Comparison of ENCODE assay signal across 8 mouse cellular contexts in genomic region chr8:92361546-92362351, GRCm38 (mm10). TPM values are rescaled to one million over a fixed set of nuclear protein-coding genes. Genes with fewer than 3 reads are reported as not detected.
DNase-seq lines count a peak whose midpoint lies in the region; ATAC-seq lines count a peak whose summit lies in the region.

No protein-coding gene starts in this region.

- peak overlapping the region; percentile 30 to 35 for H3K4me3 ChIP-seq in heart, embryonic 14.5 days (ENCODE audit: control insufficient read depth in 1 of 2, insufficient read depth in 1 of 2, low read depth in 1 of 2, low read length in 2 of 2)
- peak overlapping the region; percentile 46 for H3K4me3 ChIP-seq in midbrain, embryonic 13.5 days (replicated peaks)

- ATAC-seq in heart, embryonic 14.5 days (ENCODE audit: insufficient number of reproducible peaks, insufficient read depth, low FRiP score, low read depth) = no peak
- ATAC-seq in midbrain, embryonic 13.5 days = peak; percentile 47
- ATAC-seq in granulocyte monocyte progenitor cell, adult 5-6 weeks (replicated peaks; ENCODE audit: poor library complexity, severe bottlenecking) = no peak

- peaks cover 5 to 20% of the 10 kb centered on the region in 2 experiments; a peak in 3 of 4 replicates for H3K4me1 ChIP-seq in heart, embryonic 14.5 days (ENCODE audit: control insufficient read depth in 2 of 2, insufficient read depth in 2 of 2, low read length in 2 of 2)
- H3K4me1 ChIP-seq in midbrain, embryonic 13.5 days (replicated peaks) = peaks cover 74% of the 10 kb centered on the region

- H3K9me3 ChIP-seq in heart, embryonic 14.5 days (ENCODE audit: control insufficient read depth, low read length) = no peaks in the 10 kb centered on the region
- H3K9me3 ChIP-seq in midbrain, embryonic 13.5 days = no peaks in the 10 kb centered on the region

- H3K4me2 ChIP-seq in heart, embryonic 14.5 days (ENCODE audit: low read length) = peak overlapping the region; percentile 59
- peak overlapping the region; percentile 61 for H3K4me2 ChIP-seq in midbrain, embryonic 13.5 days (replicated peaks)

- peak; percentile 26 to 52 for DNase-seq in left cerebral cortex, postnatal 25 days (ENCODE audit: low spot score in 2 of 2)
- DNase-seq in left cerebral cortex, adult 8-10 months (ENCODE audit: low spot score in 2 of 2) = no peak
- DNase-seq in embryo, embryonic 10 days (ENCODE audit: low spot score) = peak; percentile 79
- peak; percentile 72 to 78 for DNase-seq in kidney, postnatal 4 days
- no peak for DNase-seq in urinary bladder, adult 18-20 months (ENCODE audit: low spot score in 2 of 2)

- H3K27ac ChIP-seq in heart, embryonic 14.5 days (replicated peaks in 1 of 2; ENCODE audit: control insufficient read depth in 1 of 2, insufficient read depth in 1 of 2, low read depth in 2 of 2, low read length in 2 of 2) = 0 out of 4 replicates have a peak overlapping the region, but pooled peaks have one; percentile 2 to 24
- peak overlapping the region; percentile 86 for H3K27ac ChIP-seq in midbrain, embryonic 13.5 days

- 24% methylated on average over 25 of the region's 25 CpGs for WGBS in heart, embryonic 14.5 days
- WGBS in midbrain, embryonic 13.5 days = 1% methylated on average over 25 of the region's 25 CpGs

- peak overlapping the region; percentile 56 for H3K9ac ChIP-seq in heart, embryonic 14.5 days (ENCODE audit: low read length)
- H3K9ac ChIP-seq in midbrain, embryonic 13.5 days (replicated peaks) = peak overlapping the region; percentile 71

- intact Hi-C loops in left cerebral cortex, postnatal 25 days (cut with DNase I) = loop anchor here (5.0 kb wide), 2 partner anchors 361 to 649 kb away; no protein-coding TSS in a partner anchor

- H3K27me3 ChIP-seq in heart, embryonic 14.5 days (ENCODE audit: control insufficient read depth, insufficient read depth, low read length) = peaks cover 51% of the 10 kb centered on the region
- peaks cover 22% of the 10 kb centered on the region for H3K27me3 ChIP-seq in midbrain, embryonic 13.5 days

- H3K36me3 ChIP-seq in heart, embryonic 14.5 days (ENCODE audit: control insufficient read depth, insufficient read depth, low read length) = no peaks in the 10 kb centered on the region
- H3K36me3 ChIP-seq in midbrain, embryonic 13.5 days = peaks cover 9% of the 10 kb centered on the region

RNA-seq across cellular contexts. Expression of gene Irx5, which starts 4.3 kb away (rescaled TPM):
- not detected for total RNA-seq in left cerebral cortex, postnatal 25 days (2021)
- total RNA-seq in left cerebral cortex, adult 8-10 months (2022) = under 1 TPM in 3 of 4 experiments, not detected in 1; 0.30 to 0.35 (median 0.30) TPM
- 10.4 and 11.5 TPM in 2 replicates for polyA plus RNA-seq in heart, embryonic 14.5 days (2014; fragmentation: Nextera tagmentation; extraction: Ambion mirVana)
- polyA plus RNA-seq in midbrain, embryonic 13.5 days (2015; fragmentation: Nextera tagmentation; extraction: Ambion mirVana) = 24.6 and 30.6 TPM in 2 replicates
- total RNA-seq in granulocyte monocyte progenitor cell, adult 5-6 weeks (2014; fragmentation: Nextera tagmentation) = not detected in 2 replicates
- total RNA-seq in granulocyte monocyte progenitor cell, adult 5-6 weeks (2017) = not detected in 2 replicates

Comparison
In these comparisons a context has a peak if more than half of its experiments do, and no peak if none do; other contexts are left out.
1. DNase-seq: peak in left cerebral cortex, postnatal 25 days (2 of 2), embryo, embryonic 10 days (single experiment) and kidney, postnatal 4 days (2 of 2); none in left cerebral cortex, adult 8-10 months (0 of 2) and urinary bladder, adult 18-20 months (0 of 2).